Mouse (Mus musculus) WW6 (cell line): Measurements from ENCODE around the gene Atad3a.
A peak's percentile ranks its signal among the peaks of the same experiment; 100 is the strongest.
"Not testable (repeated sequence)": the region's sequence is repeated elsewhere in the genome, so short reads cannot be mapped to it uniquely, and the experiment has no call there.

Experiments
- DNase-seq: peaks from one replicate; pipeline ENCODE4 v3.0.0-alpha.2; 2013; ENCODE audit warnings: low read depth, low spot score

Gene Atad3a

GRCm38 (mm10) chr4:155760613-155761355 is at the start of gene Atad3a:
TSS of gene Atad3a (minus strand) at chr4:155761093.
- peak; percentile 85 for DNase-seq

GRCm38 (mm10) chr4:155807841-155808240 is 46.9 kb upstream of the Atad3a start:
- DNase-seq: no peak

- peak; percentile 80 for DNase-seq
Observed at GRCm38 (mm10) chr4:155803340-155804041, 42.6 kb upstream of the Atad3a start.

- DNase-seq: no peak
Observed at GRCm38 (mm10) chr4:155802741-155803339, 41.9 kb upstream of the Atad3a start, which contains the start of gene Mrpl20. TSS of gene Mrpl20 (plus strand) at chr4:155802878.

- DNase-seq: no peak
Observed at GRCm38 (mm10) chr4:155802075-155802474, 41.2 kb upstream of the Atad3a start.

GRCm38 (mm10) chr4:155793730-155794129 is 32.8 kb upstream of the Atad3a start:
- no peak for DNase-seq

GRCm38 (mm10) chr4:155791240-155791933 is 30.5 kb upstream of the Atad3a start:
- no peak for DNase-seq

- DNase-seq: no peak
Observed at GRCm38 (mm10) chr4:155790650-155791161, 29.8 kb upstream of the Atad3a start.

GRCm38 (mm10) chr4:155790021-155790489 is 29.2 kb upstream of the Atad3a start, which contains the start of gene Ankrd65:
TSS of gene Ankrd65 (plus strand) at chr4:155790439.
- no peak for DNase-seq

GRCm38 (mm10) chr4:155788833-155789232 is 27.9 kb upstream of the Atad3a start:
- DNase-seq: not testable (repeated sequence)

- DNase-seq: no peak
Observed at GRCm38 (mm10) chr4:155788300-155788699, 27.4 kb upstream of the Atad3a start.

GRCm38 (mm10) chr4:155785819-155786218 is 24.9 kb upstream of the Atad3a start, which contains the start of gene Tmem88b:
TSS of gene Tmem88b (minus strand) at chr4:155785874.
- no peak for DNase-seq

- DNase-seq: no peak
Observed at GRCm38 (mm10) chr4:155785246-155785645, 24.4 kb upstream of the Atad3a start.

GRCm38 (mm10) chr4:155784081-155784701 is 23.3 kb upstream of the Atad3a start:
- no peak for DNase-seq

GRCm38 (mm10) chr4:155783486-155784080 is 22.7 kb upstream of the Atad3a start:
- no peak for DNase-seq

GRCm38 (mm10) chr4:155780895-155781294 is 20.0 kb upstream of the Atad3a start:
- no peak for DNase-seq

- no peak for DNase-seq
Observed at GRCm38 (mm10) chr4:155779498-155779897, 18.6 kb upstream of the Atad3a start.

GRCm38 (mm10) chr4:155777816-155778215 is 16.9 kb upstream of the Atad3a start:
- no peak for DNase-seq

GRCm38 (mm10) chr4:155776704-155777335 is 15.9 kb upstream of the Atad3a start:
- DNase-seq: no peak

GRCm38 (mm10) chr4:155775855-155776254 is 15.0 kb upstream of the Atad3a start:
- DNase-seq: no peak
